Mouse (Mus musculus): ENCODE measurements around the gene Rgs7. TPM values are rescaled to one million over a fixed set of nuclear protein-coding genes. Genes with fewer than 3 reads are reported as not detected.

Gene Rgs7
- polyA plus RNA-seq, 1 experiment = 52.0 TPM

GRCm38 (mm10) chr1:175039567-175039966, 452.7 kb downstream of the Rgs7 start:
- Histone ChIP-seq H3K4me1 (ENCODE audit: control insufficient read depth, insufficient read depth, low read length) (no peaks in the 10 kb centered on the region), H3K27ac (ENCODE audit: insufficient read depth, low read length) (no peak overlapping the region), H3K27me3 (ENCODE audit: control insufficient read depth, insufficient read depth, low read length) (no peaks in the 10 kb centered on the region), H3K4me3 (replicated peaks; ENCODE audit: insufficient read depth, low read depth, low read length) (no peak overlapping the region)
- no peak for TF ChIP-seq POLR2A (IDR thresholded peaks at IDR 0.05; ENCODE audit: borderline replicate concordance, insufficient read depth, low read length)
- no peak for TF ChIP-seq CTCF (IDR thresholded peaks at IDR 0.05; ENCODE audit: borderline replicate concordance, insufficient read depth, low read depth, low read length)
- 24% methylated on average over 6 of the region's 6 CpGs for WGBS
- no peak for DNase-seq

GRCm38 (mm10) chr1:175035461-175035860, 456.8 kb downstream of the Rgs7 start:
- no peak overlapping the region for H3K27ac ChIP-seq (ENCODE audit: insufficient read depth, low read length)
- TF ChIP-seq POLR2A (IDR thresholded peaks at IDR 0.05; ENCODE audit: borderline replicate concordance, insufficient read depth, low read length) = no peak
- no peak for TF ChIP-seq CTCF (IDR thresholded peaks at IDR 0.05; ENCODE audit: borderline replicate concordance, insufficient read depth, low read depth, low read length)
- no peak overlapping the region for H3K4me3 ChIP-seq (replicated peaks; ENCODE audit: insufficient read depth, low read depth, low read length)
- H3K27me3 ChIP-seq (ENCODE audit: control insufficient read depth, insufficient read depth, low read length) = no peaks in the 10 kb centered on the region
- WGBS = 94% methylated on average over 5 of the region's 5 CpGs
- DNase-seq = no peak
- H3K4me1 ChIP-seq (ENCODE audit: control insufficient read depth, insufficient read depth, low read length) = no peaks in the 10 kb centered on the region

- TF ChIP-seq CTCF (IDR thresholded peaks at IDR 0.05; ENCODE audit: borderline replicate concordance, insufficient read depth, low read depth, low read length) (no peak), POLR2A (IDR thresholded peaks at IDR 0.05; ENCODE audit: borderline replicate concordance, insufficient read depth, low read length) (no peak)
- peak in 1 of 2 experiments; percentile 20 for DNase-seq
- H3K4me1 ChIP-seq (ENCODE audit: control insufficient read depth, insufficient read depth, low read length) = peaks cover 4% of the 10 kb centered on the region
- WGBS = 39% methylated on average over 6 of the region's 6 CpGs
- no peak overlapping the region for H3K4me3 ChIP-seq (replicated peaks; ENCODE audit: insufficient read depth, low read depth, low read length)
- H3K27ac ChIP-seq (ENCODE audit: insufficient read depth, low read length) = no peak overlapping the region
- H3K27me3 ChIP-seq (ENCODE audit: control insufficient read depth, insufficient read depth, low read length) = no peaks in the 10 kb centered on the region
These were observed 460.3 kb downstream of the Rgs7 start for GRCm38 (mm10) chr1:175032015-175032414.

- peak; percentile 19 to 25 for DNase-seq
- H3K27me3 ChIP-seq (ENCODE audit: control insufficient read depth, insufficient read depth, low read length) = no peaks in the 10 kb centered on the region
- peaks cover 4% of the 10 kb centered on the region for H3K4me1 ChIP-seq (ENCODE audit: control insufficient read depth, insufficient read depth, low read length)
- no peak overlapping the region for H3K27ac ChIP-seq (ENCODE audit: insufficient read depth, low read length)
- 19% methylated on average over 9 of the region's 9 CpGs for WGBS
- no peak overlapping the region for H3K4me3 ChIP-seq (replicated peaks; ENCODE audit: insufficient read depth, low read depth, low read length)
- no peak for TF ChIP-seq POLR2A (IDR thresholded peaks at IDR 0.05; ENCODE audit: borderline replicate concordance, insufficient read depth, low read length)
- no peak for TF ChIP-seq CTCF (IDR thresholded peaks at IDR 0.05; ENCODE audit: borderline replicate concordance, insufficient read depth, low read depth, low read length)
These were observed 463.5 kb downstream of the Rgs7 start for GRCm38 (mm10) chr1:175028716-175029204.

- DNase-seq = no peak
- Histone ChIP-seq H3K4me3 (replicated peaks; ENCODE audit: insufficient read depth, low read depth, low read length) (no peak overlapping the region), H3K27ac (ENCODE audit: insufficient read depth, low read length) (no peak overlapping the region), H3K27me3 (ENCODE audit: control insufficient read depth, insufficient read depth, low read length) (no peaks in the 10 kb centered on the region), H3K4me1 (ENCODE audit: control insufficient read depth, insufficient read depth, low read length) (peaks cover 4% of the 10 kb centered on the region)
- WGBS = 22% methylated on average over 4 of the region's 4 CpGs
- TF ChIP-seq POLR2A (IDR thresholded peaks at IDR 0.05; ENCODE audit: borderline replicate concordance, insufficient read depth, low read length) (no peak), CTCF (IDR thresholded peaks at IDR 0.05; ENCODE audit: borderline replicate concordance, insufficient read depth, low read depth, low read length) (no peak)
These were observed 464.0 kb downstream of the Rgs7 start for GRCm38 (mm10) chr1:175028267-175028666.

GRCm38 (mm10) chr1:175025781-175026309, 466.5 kb downstream of the Rgs7 start:
- no peak overlapping the region for H3K4me3 ChIP-seq (replicated peaks; ENCODE audit: insufficient read depth, low read depth, low read length)
- peaks cover 4% of the 10 kb centered on the region for H3K4me1 ChIP-seq (ENCODE audit: control insufficient read depth, insufficient read depth, low read length)
- WGBS = 84% methylated on average over 7 of the region's 7 CpGs
- TF ChIP-seq POLR2A (IDR thresholded peaks at IDR 0.05; ENCODE audit: borderline replicate concordance, insufficient read depth, low read length) (no peak), CTCF (IDR thresholded peaks at IDR 0.05; ENCODE audit: borderline replicate concordance, insufficient read depth, low read depth, low read length) (no peak)
- no peak for DNase-seq
- H3K27me3 ChIP-seq (ENCODE audit: control insufficient read depth, insufficient read depth, low read length) = no peaks in the 10 kb centered on the region
- H3K27ac ChIP-seq (ENCODE audit: insufficient read depth, low read length) = no peak overlapping the region

- H3K27ac ChIP-seq (ENCODE audit: insufficient read depth, low read length) = no peak overlapping the region
- WGBS = 39% methylated on average over 1 of the region's 1 CpGs
- no peak for DNase-seq
- no peak overlapping the region for H3K4me3 ChIP-seq (replicated peaks; ENCODE audit: insufficient read depth, low read depth, low read length)
- TF ChIP-seq CTCF (IDR thresholded peaks at IDR 0.05; ENCODE audit: borderline replicate concordance, insufficient read depth, low read depth, low read length) (no peak), POLR2A (IDR thresholded peaks at IDR 0.05; ENCODE audit: borderline replicate concordance, insufficient read depth, low read length) (no peak)
- peaks cover 4% of the 10 kb centered on the region for H3K4me1 ChIP-seq (ENCODE audit: control insufficient read depth, insufficient read depth, low read length)
- H3K27me3 ChIP-seq (ENCODE audit: control insufficient read depth, insufficient read depth, low read length) = no peaks in the 10 kb centered on the region
These were observed 468.2 kb downstream of the Rgs7 start for GRCm38 (mm10) chr1:175024136-175024535.

Other genes starting within 250 kb of the Rgs7 start
- gene Kmo, start 127.9 kb upstream of the Rgs7 start, polyA plus RNA-seq (2012; rRNA removed) = 0.14 and 0.20 TPM in 2 replicates
- 129 and 142 TPM in 2 replicates for gene Fh1, start 133.1 kb upstream of the Rgs7 start, polyA plus RNA-seq (2012; rRNA removed)
- 6.7 and 7.7 TPM in 2 replicates for gene Opn3, start 200.3 kb upstream of the Rgs7 start, polyA plus RNA-seq (2012; rRNA removed)
- gene Chml, start 200.4 kb upstream of the Rgs7 start, polyA plus RNA-seq (2012; rRNA removed) = 3.8 and 4.1 TPM in 2 replicates
- not detected in 2 replicates for gene Wdr64, start 206.1 kb upstream of the Rgs7 start, polyA plus RNA-seq (2012; rRNA removed)

Data from cerebellum, adult 2 months (tissue).